ENCODE assay signal across 20 mouse cellular contexts in genomic region chr2:76015460-76015859, GRCm38 (mm10). TPM values are rescaled to one million over a fixed set of nuclear protein-coding genes. Genes with fewer than 3 reads are reported as not detected.
"Had no signal": no experiment of that assay in that cellular context is flagged by ENCODE, and none has a peak within 500 bp of the region (broad histone marks: within the 10 kb centered on the region; RNA-seq: fewer than 3 reads in every experiment).

No protein-coding gene starts in this region.

- ATAC-seq: midbrain, embryonic 16.5 days had no signal

- DNase-seq: lung, adult 18-20 months; lung, embryonic 14.5 days; lung, postnatal 10 days; lung, postnatal 4 days; midbrain, embryonic 14.5 days; retina, postnatal 1 day; right cerebral cortex, adult 18-20 months; right cerebral cortex, postnatal 4 days; spleen, adult 18-20 months; thymus, adult 18-20 months; thymus, postnatal 14 days; thymus, postnatal 4 days had no signal

- H3K4me3 ChIP-seq: midbrain, embryonic 10.5 days; midbrain, embryonic 12.5 days; myocyte; neural tube, embryonic 13.5 days; neural tube, embryonic 15.5 days had no signal

- H3K27ac ChIP-seq: midbrain, embryonic 12.5 days; neural tube, embryonic 13.5 days; neural tube, embryonic 15.5 days had no signal

RNA-seq across cellular contexts. Expression of gene Ttc30a2, which starts 37.5 kb away (rescaled TPM):
- total RNA-seq: megakaryocyte, adult 5-6 weeks; megakaryocyte-erythroid progenitor cell, adult 5-6 weeks had no signal
